Mouse (Mus musculus) bone marrow macrophage, adult 2 months (primary cell): ENCODE measurements around the gene Rnase12.

Experiments used
- CTCF ChIP-seq: IDR thresholded peaks from 2 replicates; pipeline ENCODE4 v1.5.1; 2012; ENCODE audit warnings: low read depth, mild to moderate bottlenecking, low read length, moderate library complexity
- POLR2A ChIP-seq: IDR thresholded peaks from 2 replicates; pipeline ENCODE4 v1.6.1; 2012; ENCODE audit warnings: mild to moderate bottlenecking, low read depth, low read length, borderline replicate concordance

- no peak for TF ChIP-seq POLR2A
- 0 out of 2 replicates have a peak, but pooled peaks have one; percentile 14 for TF ChIP-seq CTCF
Observed at GRCm38 (mm10) chr14:51088166-51088969, 30.9 kb upstream of the Rnase12 start.
